8 mouse cellular contexts compared by ENCODE assay signal in genomic region chrX:53608122-53608813, GRCm38 (mm10). TPM values are rescaled to one million over a fixed set of nuclear protein-coding genes. Genes with fewer than 3 reads are reported as not detected.
DNase-seq lines count a peak whose midpoint lies in the region; ATAC-seq and TF ChIP-seq lines count a peak whose summit lies in the region.

No protein-coding gene starts in this region.

- H3ac ChIP-seq in C2C12 (ENCODE audit: control insufficient read depth, insufficient read length, low read depth), result peak overlapping the region; percentile 44

- H3K4me2 ChIP-seq in heart, embryonic 16.5 days (ENCODE audit: low read depth, low read length), result peak overlapping the region; percentile 69
- H3K4me2 ChIP-seq in midbrain, embryonic 11.5 days, result peak overlapping the region; percentile 47
- H3K4me2 ChIP-seq in stomach, postnatal 0 days (replicated peaks; ENCODE audit: low read depth), result peak overlapping the region; percentile 47

- DNase-seq in cerebellum, postnatal 25 days, result peak; percentile 41 to 55
- peak; percentile 2 to 8 for DNase-seq in left cerebral cortex, adult 18-20 months (ENCODE audit: low spot score in 2 of 2)
- no peak for DNase-seq in midbrain, embryonic 11.5 days (ENCODE audit: low spot score, missing footprints)
- no peak for DNase-seq in stomach, postnatal 0 days (ENCODE audit: low spot score)
- no peak for DNase-seq in ovary, postnatal 36 days (ENCODE audit: low spot score)

- no peak overlapping the region for H3K4me3 ChIP-seq in C2C12 (ENCODE audit: insufficient read depth, poor library complexity, severe bottlenecking)
- peak overlapping the region; percentile 41 for H3K4me3 ChIP-seq in ES-Bruce4 (ENCODE audit: low read depth, low read length)
- peak overlapping the region; percentile 60 for H3K4me3 ChIP-seq in heart, embryonic 16.5 days (ENCODE audit: low read length)
- H3K4me3 ChIP-seq in midbrain, embryonic 11.5 days (ENCODE audit: low read depth, low read length), result peak overlapping the region; percentile 36
- peak overlapping the region; percentile 39 for H3K4me3 ChIP-seq in stomach, postnatal 0 days (ENCODE audit: low read depth, low read length)

- H3K9ac ChIP-seq in ES-Bruce4 (ENCODE audit: low read depth, poor library complexity, severe bottlenecking), result no peak overlapping the region
- peak overlapping the region; percentile 75 for H3K9ac ChIP-seq in heart, embryonic 16.5 days (ENCODE audit: low read length)
- peak overlapping the region; percentile 57 for H3K9ac ChIP-seq in midbrain, embryonic 11.5 days (ENCODE audit: low read length)
- H3K9ac ChIP-seq in stomach, postnatal 0 days (ENCODE audit: low read length), result peak overlapping the region; percentile 56

- no peaks in the 10 kb centered on the region for H3K36me3 ChIP-seq in C2C12 (ENCODE audit: control insufficient read depth, insufficient read depth)
- no peaks in the 10 kb centered on the region for H3K36me3 ChIP-seq in ES-Bruce4 (ENCODE audit: control insufficient read depth, insufficient read depth, low read length, poor library complexity, severe bottlenecking)
- no peaks in the 10 kb centered on the region for H3K36me3 ChIP-seq in heart, embryonic 16.5 days (ENCODE audit: control insufficient read depth, insufficient read depth)
- no peaks in the 10 kb centered on the region for H3K36me3 ChIP-seq in midbrain, embryonic 11.5 days (ENCODE audit: control insufficient read depth, insufficient read depth, low read length)
- no peaks in the 10 kb centered on the region for H3K36me3 ChIP-seq in stomach, postnatal 0 days (ENCODE audit: control insufficient read depth, insufficient read depth, low read length)

- H3K79me2 ChIP-seq in C2C12 (ENCODE audit: control insufficient read depth, insufficient read depth), result no peaks in the 10 kb centered on the region

- no peak for TF ChIP-seq EP300 in ES-Bruce4 (IDR thresholded peaks at IDR 0.05; ENCODE audit: insufficient read depth, low read depth, low read length)
- no peak for TF ChIP-seq EP300 in stomach, postnatal 0 days (optimal IDR thresholded peaks at IDR 0.05)

- H3K79me3 ChIP-seq in C2C12 (ENCODE audit: low read depth), result no peaks in the 10 kb centered on the region

- WGBS in heart, embryonic 16.5 days, result 21% methylated on average over 18 of the region's 18 CpGs
- 27% methylated on average over 18 of the region's 18 CpGs for WGBS in midbrain, embryonic 11.5 days
- 26% methylated on average over 18 of the region's 18 CpGs for WGBS in stomach, postnatal 0 days

- TF ChIP-seq POLR2A in ES-Bruce4 (IDR thresholded peaks at IDR 0.05; ENCODE audit: insufficient read depth, low read length), result no peak

- no peaks in the 10 kb centered on the region for H3K9me3 ChIP-seq in ES-Bruce4 (replicated peaks; ENCODE audit: control insufficient read depth, insufficient read depth, low read length, poor library complexity, severe bottlenecking)
- H3K9me3 ChIP-seq in heart, embryonic 16.5 days (replicated peaks; ENCODE audit: control insufficient read depth, low read length), result no peaks in the 10 kb centered on the region
- no peaks in the 10 kb centered on the region for H3K9me3 ChIP-seq in midbrain, embryonic 11.5 days (ENCODE audit: control insufficient read depth, low read length)
- H3K9me3 ChIP-seq in stomach, postnatal 0 days (ENCODE audit: control insufficient read depth, low read length), result no peaks in the 10 kb centered on the region

- H3K27me3 ChIP-seq in C2C12 (ENCODE audit: control insufficient read depth, insufficient read depth, insufficient read length), result no peaks in the 10 kb centered on the region
- H3K27me3 ChIP-seq in ES-Bruce4 (ENCODE audit: control insufficient read depth, insufficient read depth, low read length, poor library complexity, severe bottlenecking), result no peaks in the 10 kb centered on the region
- no peaks in the 10 kb centered on the region for H3K27me3 ChIP-seq in heart, embryonic 16.5 days (ENCODE audit: control insufficient read depth, insufficient read depth, low read length)
- no peaks in the 10 kb centered on the region for H3K27me3 ChIP-seq in midbrain, embryonic 11.5 days (ENCODE audit: control insufficient read depth, insufficient read depth, low read length)
- H3K27me3 ChIP-seq in stomach, postnatal 0 days (ENCODE audit: control insufficient read depth, insufficient read depth, low read length), result no peaks in the 10 kb centered on the region

- no peaks in the 10 kb centered on the region for H3K4me1 ChIP-seq in ES-Bruce4 (ENCODE audit: control insufficient read depth, insufficient read depth, low read length)
- no peaks in the 10 kb centered on the region for H3K4me1 ChIP-seq in heart, embryonic 16.5 days (ENCODE audit: control insufficient read depth, insufficient read depth, low read length)
- H3K4me1 ChIP-seq in midbrain, embryonic 11.5 days (ENCODE audit: control insufficient read depth, insufficient read depth, low read length), result no peaks in the 10 kb centered on the region
- no peaks in the 10 kb centered on the region for H3K4me1 ChIP-seq in stomach, postnatal 0 days (replicated peaks; ENCODE audit: control insufficient read depth, insufficient read depth)

- TF ChIP-seq CTCF in C2C12 (IDR thresholded peaks at IDR 0.05; ENCODE audit: control insufficient read depth, insufficient read depth, insufficient read length) (no peak), ES-Bruce4 (IDR thresholded peaks at IDR 0.05; ENCODE audit: low read depth, low read length) (no peak)
- TF ChIP-seq CTCF in stomach, postnatal 0 days (IDR thresholded peaks at IDR 0.05; ENCODE audit: low read depth), result no peak

- no peak overlapping the region for H3K27ac ChIP-seq in ES-Bruce4 (ENCODE audit: insufficient read depth, low read length)
- peak overlapping the region; percentile 73 for H3K27ac ChIP-seq in heart, embryonic 16.5 days (ENCODE audit: low read length)
- H3K27ac ChIP-seq in midbrain, embryonic 11.5 days (ENCODE audit: low read depth, low read length), result no peak overlapping the region; the same call in 1 of the 2 replicates
- H3K27ac ChIP-seq in stomach, postnatal 0 days (replicated peaks), result no peak overlapping the region

- 0 out of 2 replicates have a peak, but pooled peaks have one; percentile 22 for ATAC-seq in heart, embryonic 16.5 days (replicated peaks; ENCODE audit: extremely low read depth, insufficient read depth, low FRiP score)
- ATAC-seq in midbrain, embryonic 11.5 days (ENCODE audit: low FRiP score), result peak; percentile 68
- 0 out of 2 replicates have a peak, but pooled peaks have one; percentile 10 for ATAC-seq in stomach, postnatal 0 days (ENCODE audit: low FRiP score, low TSS enrichment)

TF ChIP-seq in C2C12, 6 proteins besides CTCF, POLR2A, EP300 and RAD21:
- no peak for TF ChIP-seq FOSL1 (IDR thresholded peaks at IDR 0.05; ENCODE audit: insufficient read depth, low read length, poor library complexity, severe bottlenecking)

RNA-seq across cellular contexts. Expression of gene Rtl8c, which starts 0.4 kb away (rescaled TPM):
- polyA plus RNA-seq in C2C12 (2012; fragmentation: generic; extraction: Trizol) (3.2 TPM), ES-Bruce4 (2011; ENCODE audit: insufficient read depth, insufficient read length, low read depth, missing spikeins) (6.2 and 7.0 TPM in 2 replicates)
- 43.8 and 46.4 TPM in 2 replicates for polyA plus RNA-seq in heart, embryonic 16.5 days (2015; fragmentation: Nextera tagmentation; extraction: Ambion mirVana)
- 100 to 1,000 TPM; 282 to 292 TPM for total RNA-seq in left cerebral cortex, adult 18-20 months (2021)
- polyA plus RNA-seq in midbrain, embryonic 11.5 days (2014; fragmentation: Nextera tagmentation; extraction: Ambion mirVana), result 52.7 and 56.2 TPM in 2 replicates
- polyA plus RNA-seq in stomach, postnatal 0 days (2015; fragmentation: Nextera tagmentation; extraction: Ambion mirVana), result 20.0 and 23.6 TPM in 2 replicates

RNA-seq across cellular contexts. Expression of gene Gm14597, which starts 0.5 kb away (rescaled TPM):
- polyA plus RNA-seq in C2C12 (2012; fragmentation: generic; extraction: Trizol), result not detected
- not detected in 2 replicates for polyA plus RNA-seq in ES-Bruce4 (2011; ENCODE audit: insufficient read depth, insufficient read length, low read depth, missing spikeins)
- not detected in 2 replicates for polyA plus RNA-seq in heart, embryonic 16.5 days (2015; fragmentation: Nextera tagmentation; extraction: Ambion mirVana)
- not detected for total RNA-seq in left cerebral cortex, adult 18-20 months (2021)
- polyA plus RNA-seq in midbrain, embryonic 11.5 days (2014; fragmentation: Nextera tagmentation; extraction: Ambion mirVana), result not detected in 2 replicates
- polyA plus RNA-seq in stomach, postnatal 0 days (2015; fragmentation: Nextera tagmentation; extraction: Ambion mirVana), result not detected in 2 replicates

RNA-seq across cellular contexts. Expression of gene Rtl8a, which starts 35.2 kb away (rescaled TPM):
- 45.6 TPM for polyA plus RNA-seq in C2C12 (2012; fragmentation: generic; extraction: Trizol)
- 12.2 and 17.0 TPM in 2 replicates for polyA plus RNA-seq in ES-Bruce4 (2011; ENCODE audit: insufficient read depth, insufficient read length, low read depth, missing spikeins)
- polyA plus RNA-seq in heart, embryonic 16.5 days (2015; fragmentation: Nextera tagmentation; extraction: Ambion mirVana), result 99.3 and 105 TPM in 2 replicates
- 100 to 1,000 TPM; 279 to 340 TPM for total RNA-seq in left cerebral cortex, adult 18-20 months (2021)
- 85.0 and 98.1 TPM in 2 replicates for polyA plus RNA-seq in midbrain, embryonic 11.5 days (2014; fragmentation: Nextera tagmentation; extraction: Ambion mirVana)
- polyA plus RNA-seq in stomach, postnatal 0 days (2015; fragmentation: Nextera tagmentation; extraction: Ambion mirVana), result 43.9 and 47.6 TPM in 2 replicates

Comparison
In these comparisons a context has a peak if more than half of its experiments do, and no peak if none do; other contexts are left out.
1. DNase-seq: peak in cerebellum, postnatal 25 days (2 of 2) and left cerebral cortex, adult 18-20 months (2 of 2); none in midbrain, embryonic 11.5 days (single experiment), stomach, postnatal 0 days (single experiment) and ovary, postnatal 36 days (single experiment).
2. ATAC-seq: peak in every context shown above with its lines; median percentile 68 in midbrain, embryonic 11.5 days; 22 in heart, embryonic 16.5 days; 10 in stomach, postnatal 0 days.
3. Peak in every context shown above with its lines, with median percentiles within 50 percentile points of each other: H3K4me2 ChIP-seq.